Mouse (Mus musculus) T-helper 1 cell (primary cell): Measurements from ENCODE around the gene Mtln.

Experiments used
- in situ Hi-C: fragments of 300-600 bp; cut with MboI, MseI; formaldehyde crosslinking; loops from one replicate; pipeline ENCODE4 v1.15.1; 2025; ENCODE audit warnings: high pct_unique_total_duplicates

Gene Mtln

GRCm38 (mm10) chr2:127791919-127792603, at the start of gene Mtln:
Gene Mtln, minus strand, starts transcription at chr2:127792488.
- in situ Hi-C loops = no loop called here

GRCm38 (mm10) chr2:127841402-127841801, 49.1 kb upstream of the Mtln start:
- in situ Hi-C loops = no loop called here

GRCm38 (mm10) chr2:127839425-127839824, 47.1 kb upstream of the Mtln start:
- in situ Hi-C loops = no loop called here

- in situ Hi-C loops = no loop called here
These were observed 46.3 kb upstream of the Mtln start, which contains the start of gene Acoxl for GRCm38 (mm10) chr2:127838576-127838975. Gene Acoxl, plus strand, starts transcription at chr2:127838876.

- in situ Hi-C loops = no loop called here
These were observed 40.5 kb upstream of the Mtln start for GRCm38 (mm10) chr2:127832833-127833190.

- in situ Hi-C loops = no loop called here
These were observed 40.0 kb upstream of the Mtln start for GRCm38 (mm10) chr2:127832103-127832832.

GRCm38 (mm10) chr2:127831401-127832102, 39.3 kb upstream of the Mtln start, which contains the start of gene Bub1:
Gene Bub1, minus strand, starts transcription at chr2:127831865.
- in situ Hi-C loops = no loop called here

- in situ Hi-C loops = no loop called here
These were observed 2.5 kb downstream of the Mtln start for GRCm38 (mm10) chr2:127789651-127790270.

GRCm38 (mm10) chr2:127789138-127789537, 3.1 kb downstream of the Mtln start:
- in situ Hi-C loops = no loop called here

- in situ Hi-C loops = no loop called here
These were observed 3.7 kb downstream of the Mtln start, which contains the start of gene Nphp1 for GRCm38 (mm10) chr2:127788440-127789116. Gene Nphp1, minus strand, starts transcription at chr2:127788897.

GRCm38 (mm10) chr2:127787226-127787625, 5.1 kb downstream of the Mtln start:
- in situ Hi-C loops = no loop called here

- in situ Hi-C loops = no loop called here
These were observed 13.8 kb downstream of the Mtln start for GRCm38 (mm10) chr2:127778451-127778850.

- in situ Hi-C loops = no loop called here
These were observed 17.3 kb downstream of the Mtln start for GRCm38 (mm10) chr2:127775013-127775412.

GRCm38 (mm10) chr2:127774578-127774941, 17.7 kb downstream of the Mtln start:
- in situ Hi-C loops = no loop called here

- in situ Hi-C loops = no loop called here
These were observed 18.2 kb downstream of the Mtln start for GRCm38 (mm10) chr2:127773938-127774577.

GRCm38 (mm10) chr2:127761587-127761986, 30.7 kb downstream of the Mtln start:
- in situ Hi-C loops = no loop called here

GRCm38 (mm10) chr2:127760429-127761000, 31.8 kb downstream of the Mtln start:
- in situ Hi-C loops = no loop called here

GRCm38 (mm10) chr2:127760014-127760413, 32.3 kb downstream of the Mtln start:
- in situ Hi-C loops = no loop called here

GRCm38 (mm10) chr2:127759157-127759880, 33.0 kb downstream of the Mtln start:
- in situ Hi-C loops = loop anchor here (10.0 kb wide), 1 partner anchor 1035 kb away; no protein-coding TSS in a partner anchor

GRCm38 (mm10) chr2:127757171-127757570, 35.1 kb downstream of the Mtln start:
- in situ Hi-C loops = loop anchor here (10.0 kb wide), 1 partner anchor 1038 kb away; no protein-coding TSS in a partner anchor
